Mouse (Mus musculus): Measurements from ENCODE around the gene Pigc.

The Pigc gene

DNA sequence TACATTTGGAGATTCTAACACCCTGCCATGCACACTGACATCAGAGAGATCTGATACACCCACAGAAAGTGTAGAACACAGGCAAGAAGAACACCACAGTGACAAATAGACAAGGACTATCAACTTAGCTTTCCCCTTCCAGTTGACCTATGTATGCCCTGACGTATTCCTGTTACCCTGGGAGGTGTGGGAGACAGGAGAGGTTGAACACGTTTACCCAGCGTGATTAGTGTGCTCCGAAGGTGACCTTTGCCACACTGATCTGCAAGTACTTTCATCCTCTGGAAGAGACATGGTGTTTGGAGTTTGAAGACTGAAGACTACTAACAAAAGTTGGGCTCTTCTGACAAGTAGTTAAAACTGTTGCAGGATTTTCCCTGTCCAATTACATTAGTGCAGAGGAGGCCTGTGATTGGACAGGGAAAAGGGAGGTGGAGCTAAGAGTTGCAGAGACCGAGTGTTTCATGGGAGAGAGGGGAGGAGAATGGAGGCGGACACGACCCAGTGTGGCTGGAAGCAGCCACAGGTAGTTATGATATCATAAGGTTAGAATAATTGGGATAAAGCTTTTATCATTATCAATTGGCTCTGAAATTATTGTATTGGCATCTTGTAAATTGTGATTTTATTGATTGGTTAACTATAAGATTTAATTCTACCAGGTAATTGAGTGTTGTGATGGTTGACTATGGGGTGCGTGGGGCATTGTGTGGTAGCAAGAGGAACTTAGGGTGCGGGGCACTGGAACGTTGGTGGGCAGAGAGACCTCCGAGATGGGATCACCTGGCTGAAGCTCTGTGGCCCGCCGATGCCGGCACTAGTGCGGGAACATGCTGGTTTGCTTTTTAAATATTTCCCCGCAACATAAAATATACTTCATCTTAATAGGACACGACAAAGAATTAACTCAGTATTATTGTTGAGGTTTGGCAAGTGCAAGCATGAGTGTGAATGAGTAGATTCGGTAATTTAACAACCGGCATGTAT is 10.7 kb upstream of the Pigc start:
- no peak for DNase-seq (ENCODE audit: low read depth, low spot score)
- Histone ChIP-seq H3K27me3 (ENCODE audit: control insufficient read depth, insufficient read depth, low read length, poor library complexity, severe bottlenecking) (no peaks in the 10 kb centered on the region), H3K36me3 (ENCODE audit: control insufficient read depth, insufficient read depth, low read length, poor library complexity, severe bottlenecking) (no peaks in the 10 kb centered on the region)

DNA sequence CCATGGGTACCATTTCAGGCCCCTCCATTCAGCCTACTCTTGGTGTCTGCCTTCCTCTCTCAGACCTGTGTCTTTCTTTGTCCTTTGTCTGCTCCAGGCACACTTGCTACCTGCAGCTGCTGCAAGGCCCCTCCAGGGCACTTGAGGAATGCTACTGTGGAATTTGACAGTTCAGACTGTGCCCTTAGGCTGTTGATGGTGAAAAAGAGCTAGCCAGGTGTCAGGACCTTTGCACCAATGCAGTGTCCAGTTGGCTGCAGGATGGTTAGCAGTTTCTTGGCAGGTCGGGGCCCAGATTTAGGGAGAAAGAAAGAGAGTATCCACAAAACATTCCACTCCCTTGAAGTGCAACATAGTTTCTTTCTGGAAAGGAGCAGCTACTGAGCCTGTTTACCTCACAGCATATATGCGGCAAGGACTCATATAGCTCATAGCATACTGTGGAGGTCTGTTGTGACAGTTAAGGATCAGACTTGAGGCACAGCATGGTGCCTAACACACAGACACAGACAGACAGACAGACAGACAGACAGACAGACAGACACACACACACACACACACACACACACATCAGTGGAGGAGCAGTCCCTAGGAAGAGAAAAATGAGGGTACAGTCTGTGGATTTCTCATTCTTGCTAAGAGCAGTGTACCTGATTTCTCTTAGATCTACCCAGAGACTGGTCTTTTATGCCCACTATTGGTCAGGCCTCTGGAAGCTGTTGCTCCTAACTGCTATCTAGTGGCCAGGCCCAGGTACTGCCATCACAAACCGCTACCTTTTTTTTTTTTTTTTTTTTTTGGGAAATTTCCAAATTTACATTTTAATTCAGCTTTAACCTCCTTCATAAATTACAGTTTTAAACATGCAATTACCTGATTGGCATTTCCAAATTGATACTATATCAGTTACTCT is 6.3 kb upstream of the Pigc start:
- DNase-seq (ENCODE audit: low read depth, low spot score), result peak; percentile 73
- H3K27me3 ChIP-seq (ENCODE audit: control insufficient read depth, insufficient read depth, low read length, poor library complexity, severe bottlenecking), result no peaks in the 10 kb centered on the region

GRCm38 (mm10) chr1:161967936-161968335 is 1.1 kb upstream of the Pigc start:
- Histone ChIP-seq H3K27me3 (ENCODE audit: control insufficient read depth, insufficient read depth, low read length, poor library complexity, severe bottlenecking) (no peaks in the 10 kb centered on the region), H3K36me3 (ENCODE audit: control insufficient read depth, insufficient read depth, low read length, poor library complexity, severe bottlenecking) (no peaks in the 10 kb centered on the region)
- DNase-seq (ENCODE audit: low read depth, low spot score), result no peak

More for the DNA sequence above, 6.3 kb upstream of the Pigc start:
- H3K36me3 ChIP-seq (ENCODE audit: control insufficient read depth, insufficient read depth, low read length, poor library complexity, severe bottlenecking), result no peaks in the 10 kb centered on the region

DNA sequence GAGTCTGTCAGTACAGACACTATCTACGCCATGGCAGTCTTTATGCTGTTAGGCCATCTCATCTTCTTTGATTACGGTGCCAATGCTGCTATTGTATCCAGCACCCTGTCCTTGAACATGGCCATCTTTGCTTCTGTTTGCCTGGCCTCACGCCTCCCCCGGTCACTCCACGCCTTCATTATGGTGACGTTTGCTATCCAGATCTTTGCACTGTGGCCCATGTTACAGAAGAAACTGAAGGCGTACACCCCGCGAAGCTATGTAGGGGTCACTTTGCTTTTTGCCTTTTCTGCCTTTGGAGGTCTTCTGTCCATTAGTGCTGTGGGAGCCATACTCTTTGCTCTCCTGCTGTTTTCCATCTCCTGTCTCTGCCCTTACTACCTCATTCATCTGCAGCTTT is 1.9 kb downstream of the Pigc start:
- Histone ChIP-seq H3K27me3 (ENCODE audit: control insufficient read depth, insufficient read depth, low read length, poor library complexity, severe bottlenecking) (no peaks in the 10 kb centered on the region), H3K36me3 (ENCODE audit: control insufficient read depth, insufficient read depth, low read length, poor library complexity, severe bottlenecking) (no peaks in the 10 kb centered on the region)
- no peak for DNase-seq (ENCODE audit: low read depth, low spot score)

DNA sequence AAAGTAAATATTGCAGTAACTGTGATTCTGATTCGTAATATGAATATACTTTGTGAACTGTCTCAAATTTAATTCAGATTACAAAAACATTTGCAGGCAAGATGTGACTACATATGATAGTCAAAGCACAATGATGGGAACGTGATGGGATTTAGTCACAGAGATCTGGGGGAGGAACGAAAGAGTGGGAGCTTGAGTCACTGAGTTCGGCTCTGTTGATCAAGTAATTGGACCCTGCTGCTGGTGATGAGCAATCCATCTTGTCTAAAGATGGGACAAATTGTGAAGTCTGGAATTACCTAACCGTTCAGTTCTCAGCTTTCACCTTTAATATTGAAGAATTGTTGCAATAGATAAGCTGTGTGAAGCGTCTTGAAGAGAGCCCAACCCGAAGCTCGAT is 3.2 kb downstream of the Pigc start:
- no peak for DNase-seq (ENCODE audit: low read depth, low spot score)

GRCm38 (mm10) chr1:161976255-161977182 is 7.5 kb downstream of the Pigc start:
- H3K27me3 ChIP-seq (ENCODE audit: control insufficient read depth, insufficient read depth, low read length, poor library complexity, severe bottlenecking), result no peaks in the 10 kb centered on the region
- no peaks in the 10 kb centered on the region for H3K36me3 ChIP-seq (ENCODE audit: control insufficient read depth, insufficient read depth, low read length, poor library complexity, severe bottlenecking)

More for the DNA sequence above, 3.2 kb downstream of the Pigc start:
- H3K27me3 ChIP-seq (ENCODE audit: control insufficient read depth, insufficient read depth, low read length, poor library complexity, severe bottlenecking), result no peaks in the 10 kb centered on the region
- H3K36me3 ChIP-seq (ENCODE audit: control insufficient read depth, insufficient read depth, low read length, poor library complexity, severe bottlenecking), result no peaks in the 10 kb centered on the region

GRCm38 (mm10) chr1:161977331-161977730 is 8.3 kb downstream of the Pigc start:
- no peaks in the 10 kb centered on the region for H3K36me3 ChIP-seq (ENCODE audit: control insufficient read depth, insufficient read depth, low read length, poor library complexity, severe bottlenecking)
- H3K27me3 ChIP-seq (ENCODE audit: control insufficient read depth, insufficient read depth, low read length, poor library complexity, severe bottlenecking), result no peaks in the 10 kb centered on the region
- no peak for DNase-seq (ENCODE audit: low read depth, low spot score)

More at GRCm38 (mm10) chr1:161976255-161977182, 7.5 kb downstream of the Pigc start:
- DNase-seq (ENCODE audit: low read depth, low spot score), result peak; percentile 90

DNA sequence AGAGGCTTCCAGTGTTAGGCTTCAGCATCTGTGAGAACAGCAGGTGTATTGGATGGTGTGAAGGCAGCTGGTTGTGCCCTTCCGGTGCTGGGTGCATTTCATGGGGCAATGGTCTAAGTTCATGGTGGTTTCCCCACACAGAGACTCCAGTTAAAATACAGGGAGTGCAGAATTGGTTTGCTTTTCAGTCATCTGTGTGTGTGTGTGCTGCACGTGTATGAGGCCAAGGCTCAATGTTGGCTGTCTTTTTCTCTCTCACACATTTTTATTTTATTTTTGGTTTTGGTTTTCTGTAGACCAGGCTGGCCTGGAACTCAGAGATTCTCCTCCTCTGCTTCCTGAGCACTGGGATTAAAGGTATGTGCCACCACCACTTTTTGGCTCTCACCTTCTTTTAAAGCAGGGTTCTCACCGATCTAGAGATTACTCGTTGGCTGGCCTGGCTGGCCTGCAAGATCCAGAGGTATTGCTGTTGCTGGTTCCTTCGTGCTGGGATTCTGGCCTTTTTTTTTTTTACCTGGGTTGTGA is 9.3 kb downstream of the Pigc start:
- DNase-seq (ENCODE audit: low read depth, low spot score), result no peak
- H3K36me3 ChIP-seq (ENCODE audit: control insufficient read depth, insufficient read depth, low read length, poor library complexity, severe bottlenecking), result no peaks in the 10 kb centered on the region
- no peaks in the 10 kb centered on the region for H3K27me3 ChIP-seq (ENCODE audit: control insufficient read depth, insufficient read depth, low read length, poor library complexity, severe bottlenecking)

DNA sequence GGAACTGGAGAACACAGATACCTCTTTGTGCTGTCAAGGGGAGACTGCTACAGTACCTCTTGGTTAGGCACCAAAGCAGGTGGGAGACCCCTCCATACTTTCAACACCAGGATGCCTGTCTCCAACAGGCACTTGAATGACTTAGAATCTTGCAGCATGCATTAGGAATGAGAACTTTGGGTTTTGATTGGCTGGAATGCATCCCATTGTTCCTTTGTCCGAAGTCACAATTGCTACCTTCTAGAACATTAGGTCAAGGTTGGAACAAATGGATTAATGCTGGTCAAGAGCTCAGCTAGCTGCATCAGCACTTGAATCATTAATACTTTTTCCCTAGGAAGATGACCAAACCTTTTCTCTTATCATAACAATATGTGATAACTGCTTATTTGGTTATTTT is 10.6 kb downstream of the Pigc start, which contains the start of gene 4930558K02Rik:
4930558K02Rik (minus strand) TSS at position 101 of the 400 bp plus-strand sequence.
- H3K36me3 ChIP-seq (ENCODE audit: control insufficient read depth, insufficient read depth, low read length, poor library complexity, severe bottlenecking), result no peaks in the 10 kb centered on the region
- no peaks in the 10 kb centered on the region for H3K27me3 ChIP-seq (ENCODE audit: control insufficient read depth, insufficient read depth, low read length, poor library complexity, severe bottlenecking)
- DNase-seq (ENCODE audit: low read depth, low spot score), result no peak

DNA sequence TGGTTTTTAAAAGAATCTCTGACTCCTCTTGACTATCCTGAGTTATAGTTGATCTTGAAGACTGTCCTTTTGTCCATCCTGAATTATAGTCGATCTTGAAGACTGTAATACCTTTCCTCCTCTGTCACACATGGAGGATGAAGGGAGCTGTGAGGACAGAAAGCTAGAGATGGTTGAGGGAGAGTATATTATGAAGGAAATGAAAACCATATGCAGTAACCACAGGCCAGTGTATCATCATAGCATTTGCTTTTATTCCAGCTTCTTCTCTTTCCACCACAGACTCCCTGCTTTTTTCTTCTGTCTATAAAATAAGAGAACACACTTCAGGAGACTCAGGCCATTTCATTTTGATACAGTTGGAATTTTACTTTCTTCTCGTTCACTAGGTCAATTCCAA is 11.1 kb downstream of the Pigc start:
- Histone ChIP-seq H3K36me3 (ENCODE audit: control insufficient read depth, insufficient read depth, low read length, poor library complexity, severe bottlenecking) (no peaks in the 10 kb centered on the region), H3K27me3 (ENCODE audit: control insufficient read depth, insufficient read depth, low read length, poor library complexity, severe bottlenecking) (no peaks in the 10 kb centered on the region)
- DNase-seq (ENCODE audit: low read depth, low spot score), result no peak

DNA sequence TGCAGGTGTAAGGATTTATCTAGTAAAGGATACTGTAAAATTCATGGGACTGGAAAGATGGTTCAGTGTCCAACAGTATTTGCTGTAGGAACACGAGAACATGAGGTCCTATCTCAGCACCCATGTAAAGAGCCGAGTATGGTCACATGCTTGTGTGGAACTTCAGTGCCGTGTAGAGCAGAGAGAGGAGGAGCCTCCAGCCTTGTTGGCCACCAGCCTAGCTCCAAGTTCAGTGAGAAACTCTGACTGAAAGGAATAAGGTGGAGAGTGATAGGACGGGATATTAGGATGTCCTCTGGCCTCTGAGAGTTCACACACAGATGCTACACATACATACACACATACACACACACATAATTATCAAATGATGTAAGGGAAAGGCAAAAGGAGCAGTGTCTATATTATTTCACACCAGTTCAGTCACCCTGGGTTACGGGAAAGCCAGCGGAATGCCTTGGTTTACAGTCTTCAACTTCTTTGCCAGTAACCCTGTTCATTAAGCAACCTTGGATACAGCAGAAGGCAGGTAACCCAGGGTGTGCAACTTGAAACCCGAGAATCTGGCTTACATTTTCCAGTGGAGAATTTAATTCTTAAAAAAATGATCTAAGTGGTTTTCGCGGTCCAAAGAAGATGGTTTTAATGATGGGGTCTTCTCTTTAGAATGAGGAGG is 11.8 kb downstream of the Pigc start:
- Histone ChIP-seq H3K36me3 (ENCODE audit: control insufficient read depth, insufficient read depth, low read length, poor library complexity, severe bottlenecking) (no peaks in the 10 kb centered on the region), H3K27me3 (ENCODE audit: control insufficient read depth, insufficient read depth, low read length, poor library complexity, severe bottlenecking) (no peaks in the 10 kb centered on the region)
- DNase-seq (ENCODE audit: low read depth, low spot score), result no peak

GRCm38 (mm10) chr1:161983451-161983850 is 14.5 kb downstream of the Pigc start:
- Histone ChIP-seq H3K27me3 (ENCODE audit: control insufficient read depth, insufficient read depth, low read length, poor library complexity, severe bottlenecking) (no peaks in the 10 kb centered on the region), H3K36me3 (ENCODE audit: control insufficient read depth, insufficient read depth, low read length, poor library complexity, severe bottlenecking) (no peaks in the 10 kb centered on the region)
- no peak for DNase-seq (ENCODE audit: low read depth, low spot score)

GRCm38 (mm10) chr1:161983979-161984566 is 15.1 kb downstream of the Pigc start:
- no peaks in the 10 kb centered on the region for H3K27me3 ChIP-seq (ENCODE audit: control insufficient read depth, insufficient read depth, low read length, poor library complexity, severe bottlenecking)
- DNase-seq (ENCODE audit: low read depth, low spot score), result no peak
- H3K36me3 ChIP-seq (ENCODE audit: control insufficient read depth, insufficient read depth, low read length, poor library complexity, severe bottlenecking), result no peaks in the 10 kb centered on the region

All from splenic B cell, adult 2 months (primary cell).